Mouse (Mus musculus) skeletal muscle tissue, adult 2 months (tissue): Measurements from ENCODE around the gene Esyt1.
A peak's percentile ranks its signal among the peaks of the same experiment; 100 is the strongest.
"Not testable (repeated sequence)": the region's sequence is repeated elsewhere in the genome, so short reads cannot be mapped to it uniquely, and the experiment has no call there.

Experiments used
- DNase-seq: peaks from one replicate; pipeline ENCODE4 v3.0.0-alpha.2; 2012; ENCODE audit warnings: low read depth, low spot score

The Esyt1 gene

DNA sequence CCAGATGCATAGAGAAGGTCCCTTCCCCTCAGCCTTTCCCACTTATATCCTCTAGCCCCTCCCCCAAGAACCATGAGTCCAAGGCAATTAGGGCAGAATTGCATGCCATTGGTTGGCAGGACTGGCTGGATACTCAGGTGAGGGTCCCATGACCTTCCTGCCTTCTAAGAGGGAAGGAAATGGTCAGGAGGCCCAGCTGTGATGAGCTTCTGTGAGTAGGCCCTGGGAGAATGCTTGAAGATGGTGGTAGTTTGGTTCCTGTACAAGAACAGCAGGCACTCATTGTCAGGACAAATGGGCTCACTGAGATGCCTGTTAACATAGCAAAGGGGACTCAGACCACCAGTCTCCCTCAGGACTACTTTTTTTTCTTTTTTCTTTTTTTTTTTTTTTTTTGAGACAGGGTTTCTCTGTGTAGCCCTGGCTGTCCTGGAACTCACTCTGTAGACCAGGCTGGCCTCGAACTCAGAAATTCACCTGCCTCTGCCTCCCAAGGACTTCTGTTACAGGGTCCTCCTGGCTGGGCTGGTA lies 12.7 kb upstream of the Esyt1 start:
- no peak for DNase-seq

DNA sequence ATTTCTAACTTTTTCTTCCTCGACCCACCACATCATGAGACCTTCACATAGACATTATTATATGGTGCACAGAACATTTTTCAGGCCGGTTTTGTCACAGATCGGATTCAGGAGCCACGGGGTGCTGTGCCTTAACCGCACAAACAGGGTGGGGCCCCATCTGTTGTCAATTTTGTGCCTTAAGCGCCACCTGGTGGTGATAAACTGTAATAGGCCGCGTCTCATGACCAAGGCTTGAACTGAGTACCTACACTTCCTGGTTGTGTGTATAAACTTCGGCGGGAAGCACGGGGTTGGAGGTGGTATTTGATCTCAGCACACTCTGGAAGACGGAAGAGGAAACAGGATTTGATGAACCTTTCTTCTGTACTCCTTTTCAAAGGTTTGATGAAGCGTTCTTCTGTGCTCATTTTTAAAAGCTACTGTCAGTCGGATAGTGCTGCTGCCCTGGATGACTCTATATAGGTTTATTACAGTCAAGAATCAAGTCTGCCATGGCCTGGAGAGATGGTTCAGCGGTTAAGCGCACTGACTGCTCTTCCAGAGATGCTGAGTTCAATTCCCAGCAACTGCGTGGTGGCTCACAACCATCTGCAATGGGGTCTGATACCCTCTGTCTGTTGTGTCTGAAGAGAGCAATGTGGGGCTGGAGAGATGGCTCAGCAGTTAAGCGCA lies 10.7 kb upstream of the Esyt1 start:
- DNase-seq: peak; percentile 87

- DNase-seq: no peak
These were observed 10.1 kb upstream of the Esyt1 start for GRCm38 (mm10) chr10:128535624-128536265.

- no peak for DNase-seq
These were observed 9.5 kb upstream of the Esyt1 start for GRCm38 (mm10) chr10:128535206-128535605.

- DNase-seq: no peak
These were observed 990 bp upstream of the Esyt1 start for GRCm38 (mm10) chr10:128526366-128527356.

DNA sequence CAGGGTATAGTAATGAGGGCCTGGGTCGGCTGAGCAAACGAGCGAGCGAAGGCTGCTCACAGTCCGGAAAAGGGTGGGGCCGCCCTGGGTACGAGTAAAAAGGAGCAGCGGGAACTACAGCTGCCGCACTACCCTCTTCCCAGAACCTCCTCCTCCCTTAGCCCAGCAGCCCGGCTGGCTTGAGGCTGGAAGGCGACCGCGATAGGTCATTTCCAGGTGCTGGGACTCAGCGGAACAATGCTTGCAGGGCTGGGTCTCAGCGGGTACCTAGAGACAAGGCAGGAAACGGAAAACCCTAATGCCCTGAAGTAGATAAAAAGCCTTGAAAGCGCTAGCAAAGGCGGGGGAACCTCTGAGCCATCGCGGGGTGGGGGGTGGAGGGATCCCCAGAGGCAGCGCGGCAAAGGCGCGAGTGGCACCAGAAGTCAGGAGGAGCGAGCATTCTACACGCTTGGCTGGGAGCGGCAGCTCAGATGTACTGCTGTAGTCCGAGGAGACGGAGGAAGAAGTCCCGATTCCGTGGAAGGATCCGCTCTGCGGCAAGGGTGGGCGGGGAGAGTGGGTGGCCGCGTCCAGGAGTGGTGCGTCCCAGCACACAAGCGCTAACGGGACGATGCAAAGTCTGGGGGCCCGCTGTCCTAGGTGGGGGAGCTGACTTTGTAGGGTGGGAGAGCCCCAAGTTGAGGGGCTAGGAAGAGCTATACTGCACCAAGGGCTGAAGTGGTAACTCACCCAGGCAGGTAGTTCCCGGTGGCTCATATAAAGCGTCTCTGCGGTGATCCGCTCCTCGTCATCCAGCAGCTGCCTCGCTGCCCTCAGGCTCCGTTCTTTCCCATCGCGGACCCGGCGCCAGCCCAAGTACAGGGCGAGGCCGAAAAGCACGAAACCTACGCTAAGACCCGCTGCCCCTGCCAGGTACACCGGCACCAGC lies 674 bp downstream of the Esyt1 start:
- no peak for DNase-seq

- DNase-seq: no peak
These were observed 1.4 kb downstream of the Esyt1 start for GRCm38 (mm10) chr10:128524111-128524731.

DNA sequence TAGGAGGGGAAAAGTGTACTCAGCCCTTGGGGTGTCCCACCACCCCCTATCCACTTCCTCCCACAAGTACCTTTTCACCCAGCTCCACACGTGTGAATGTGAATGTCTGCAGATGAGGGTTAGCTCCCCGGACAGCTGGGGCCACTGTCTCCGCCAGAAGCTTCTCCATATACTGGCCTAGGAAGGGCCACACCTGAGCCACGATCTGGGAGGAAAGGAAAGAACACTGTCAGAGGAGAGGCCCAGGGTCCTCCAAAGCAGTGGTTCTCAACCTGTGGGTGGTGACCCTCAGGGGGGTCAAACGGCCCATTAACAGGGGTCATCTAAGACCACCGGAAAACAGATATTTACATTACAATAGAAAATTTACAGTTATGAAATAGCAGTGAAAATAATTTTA lies 3.3 kb downstream of the Esyt1 start:
- no peak for DNase-seq

GRCm38 (mm10) chr10:128520591-128520990 lies 5.1 kb downstream of the Esyt1 start:
- no peak for DNase-seq

- no peak for DNase-seq
These were observed 6.8 kb downstream of the Esyt1 start for GRCm38 (mm10) chr10:128518833-128519232.

DNA sequence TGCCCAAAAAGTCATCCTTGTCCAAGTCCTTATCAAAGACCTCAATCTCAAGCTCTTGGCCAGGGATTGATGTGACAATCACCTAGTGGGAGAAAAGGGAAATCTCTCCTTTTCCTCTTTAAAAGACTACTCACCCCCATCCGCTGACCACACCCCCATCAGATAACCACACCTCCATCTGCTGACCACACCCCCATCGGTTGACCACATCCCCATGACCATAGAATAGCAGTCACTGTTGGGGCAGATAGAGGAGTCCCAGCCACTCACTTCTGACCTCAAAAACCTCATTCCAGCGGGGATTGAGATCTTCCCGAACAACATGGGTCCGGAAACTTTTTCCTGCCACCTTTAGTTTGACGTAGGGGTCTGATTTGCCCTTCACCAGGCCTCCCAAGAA lies 9.0 kb downstream of the Esyt1 start:
- DNase-seq: no peak

GRCm38 (mm10) chr10:128516029-128516428 lies 9.6 kb downstream of the Esyt1 start:
- DNase-seq: no peak

- DNase-seq: no peak
These were observed 10.6 kb downstream of the Esyt1 start for GRCm38 (mm10) chr10:128515044-128515443.

GRCm38 (mm10) chr10:128511761-128512160 lies 13.9 kb downstream of the Esyt1 start:
- DNase-seq: no peak

GRCm38 (mm10) chr10:128511189-128511588 lies 14.5 kb downstream of the Esyt1 start:
- no peak for DNase-seq

GRCm38 (mm10) chr10:128510301-128510700 lies 15.4 kb downstream of the Esyt1 start:
- no peak for DNase-seq

DNA sequence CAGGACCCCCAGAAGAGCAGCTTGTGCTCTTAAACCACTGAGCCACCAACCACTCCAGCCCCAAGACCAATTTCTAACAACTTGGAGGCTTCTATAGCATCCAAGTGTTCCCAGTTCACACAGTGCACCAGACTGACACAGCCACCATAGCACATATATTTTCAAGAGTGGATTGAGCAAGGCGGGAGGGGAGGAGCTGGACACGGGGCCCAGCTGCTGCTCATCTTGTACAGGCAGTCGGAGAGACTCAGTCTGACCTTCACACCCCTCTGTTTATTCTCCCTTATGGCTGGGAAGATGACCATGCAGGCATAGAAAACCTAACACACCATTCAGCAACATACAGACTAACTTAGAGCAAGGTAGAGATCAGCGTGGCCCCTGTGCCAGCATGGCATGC lies 15.8 kb downstream of the Esyt1 start:
- DNase-seq: no peak

DNA sequence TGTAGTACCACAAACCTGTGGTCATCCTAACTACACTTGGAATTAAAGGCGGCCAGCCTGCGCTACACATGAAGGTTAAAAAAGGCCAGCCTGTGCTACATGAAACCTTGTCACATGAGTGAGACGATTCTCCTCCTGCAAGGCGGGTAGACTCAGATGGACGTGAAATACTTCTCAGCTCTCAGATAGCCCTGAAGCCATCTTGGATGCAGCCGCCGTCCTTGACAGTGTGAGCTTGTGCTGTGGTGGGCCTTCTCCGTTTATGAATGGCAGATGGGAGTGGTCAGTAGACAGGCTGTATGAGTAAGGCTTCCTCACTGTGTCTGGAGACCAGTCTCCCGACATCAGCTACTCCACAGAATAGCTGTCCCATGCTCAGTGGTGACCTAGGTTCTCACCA lies 16.5 kb downstream of the Esyt1 start:
- no peak for DNase-seq

DNA sequence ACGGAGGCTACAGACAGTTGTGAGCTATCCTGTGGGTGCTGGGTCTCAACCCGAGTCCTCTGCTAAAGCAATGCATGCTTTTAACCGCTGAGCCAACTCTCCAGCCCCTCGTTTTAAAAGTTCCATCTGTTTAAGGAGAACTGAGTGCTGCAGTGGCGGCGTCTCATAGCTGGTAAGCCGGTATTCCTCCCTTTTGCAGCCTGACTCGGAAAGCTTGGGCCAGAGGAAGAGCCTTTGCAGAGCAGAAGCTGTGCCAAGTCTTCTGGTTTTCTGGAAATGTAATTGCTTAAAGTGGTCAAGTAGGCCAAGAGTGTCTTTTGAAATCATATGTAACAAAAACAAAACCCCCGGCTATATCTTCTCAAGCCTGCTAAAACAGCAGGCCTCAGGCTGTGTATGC lies 17.4 kb downstream of the Esyt1 start:
- no peak for DNase-seq

DNA sequence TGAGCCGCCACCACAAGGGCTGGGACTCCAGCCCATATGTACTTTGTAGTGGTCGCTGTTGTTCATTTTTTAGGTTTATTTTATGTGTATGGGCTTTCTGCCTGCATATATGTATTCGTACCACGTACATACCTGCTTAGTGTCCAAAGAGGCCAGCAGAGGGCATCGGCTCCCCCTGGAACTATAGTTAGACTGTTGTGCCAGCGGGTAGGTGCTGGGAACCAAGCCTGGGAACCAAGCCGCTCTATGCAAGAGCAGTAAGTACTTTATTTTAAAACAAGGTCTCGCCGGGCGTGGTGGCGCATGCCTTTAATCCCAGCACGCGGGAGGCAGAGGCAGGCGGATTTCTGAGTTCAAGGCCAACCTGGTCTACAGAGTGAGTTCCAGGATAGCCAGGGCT lies 19.7 kb downstream of the Esyt1 start:
- no peak for DNase-seq

GRCm38 (mm10) chr10:128505371-128505667 lies 20.4 kb downstream of the Esyt1 start:
- DNase-seq: not testable (repeated sequence)
